Mouse (Mus musculus): Measurements from ENCODE around the gene Stx8. TPM values are rescaled to one million over a fixed set of nuclear protein-coding genes. Genes with fewer than 3 reads are reported as not detected.

The Stx8 gene
- polyA plus RNA-seq, 1 experiment from 2014 or later = 60.6 TPM

DNA sequence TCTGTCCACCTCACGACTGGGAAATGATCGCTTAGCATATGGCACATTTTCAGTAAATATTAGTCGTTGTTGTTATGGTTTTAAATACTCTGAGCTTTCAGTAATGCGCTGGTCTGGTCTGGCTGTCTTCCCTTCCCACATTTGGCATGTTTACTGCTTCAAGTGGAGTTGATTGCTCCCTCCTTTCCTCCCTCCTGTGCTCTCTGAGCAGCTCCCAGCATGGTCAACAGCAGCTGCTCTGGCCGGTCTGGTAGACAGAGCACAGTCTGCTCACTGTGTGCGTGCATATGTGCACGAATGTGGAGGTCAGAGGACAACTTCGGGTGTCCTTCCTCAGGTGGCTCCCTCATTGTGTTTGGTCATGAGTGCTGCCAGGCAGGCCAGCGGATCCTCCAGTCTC lies 120.2 kb downstream of the Stx8 start:
- Histone ChIP-seq H3K9me3 (replicated peaks) (no peaks in the 10 kb centered on the region), H3K27me3 (no peaks in the 10 kb centered on the region), H3K4me3 (replicated peaks) (no peak overlapping the region), H3K4me1 (peaks cover 18% of the 10 kb centered on the region), H3K27ac (replicated peaks) (no peak overlapping the region), H3K36me3 (no peaks in the 10 kb centered on the region), H3K9ac (no peak overlapping the region), H3K4me2 (replicated peaks) (no peak overlapping the region)
- WGBS = 78% methylated on average over 9 of the region's 9 CpGs
- ATAC-seq (ENCODE audit: insufficient number of reproducible peaks, low FRiP score, low TSS enrichment, low read depth) = no peak; the same call in 1 of the 2 replicates

GRCm38 (mm10) chr11:68089426-68089825 lies 123.4 kb downstream of the Stx8 start:
- ATAC-seq (ENCODE audit: insufficient number of reproducible peaks, low FRiP score, low TSS enrichment, low read depth) = no peak
- 0 out of 2 replicates have a peak overlapping the region, but pooled peaks have one; percentile 5 for H3K27ac ChIP-seq (replicated peaks)
- H3K4me1 ChIP-seq = peaks cover 14% of the 10 kb centered on the region
- H3K9ac ChIP-seq = no peak overlapping the region
- H3K27me3 ChIP-seq = no peaks in the 10 kb centered on the region
- no peaks in the 10 kb centered on the region for H3K36me3 ChIP-seq
- no peak overlapping the region for H3K4me3 ChIP-seq (replicated peaks)
- peak overlapping the region; percentile 2; the same call in 1 of the 2 replicates for H3K4me2 ChIP-seq (replicated peaks)
- H3K9me3 ChIP-seq (replicated peaks) = no peaks in the 10 kb centered on the region
- 28% methylated on average over 9 of the region's 9 CpGs for WGBS

DNA sequence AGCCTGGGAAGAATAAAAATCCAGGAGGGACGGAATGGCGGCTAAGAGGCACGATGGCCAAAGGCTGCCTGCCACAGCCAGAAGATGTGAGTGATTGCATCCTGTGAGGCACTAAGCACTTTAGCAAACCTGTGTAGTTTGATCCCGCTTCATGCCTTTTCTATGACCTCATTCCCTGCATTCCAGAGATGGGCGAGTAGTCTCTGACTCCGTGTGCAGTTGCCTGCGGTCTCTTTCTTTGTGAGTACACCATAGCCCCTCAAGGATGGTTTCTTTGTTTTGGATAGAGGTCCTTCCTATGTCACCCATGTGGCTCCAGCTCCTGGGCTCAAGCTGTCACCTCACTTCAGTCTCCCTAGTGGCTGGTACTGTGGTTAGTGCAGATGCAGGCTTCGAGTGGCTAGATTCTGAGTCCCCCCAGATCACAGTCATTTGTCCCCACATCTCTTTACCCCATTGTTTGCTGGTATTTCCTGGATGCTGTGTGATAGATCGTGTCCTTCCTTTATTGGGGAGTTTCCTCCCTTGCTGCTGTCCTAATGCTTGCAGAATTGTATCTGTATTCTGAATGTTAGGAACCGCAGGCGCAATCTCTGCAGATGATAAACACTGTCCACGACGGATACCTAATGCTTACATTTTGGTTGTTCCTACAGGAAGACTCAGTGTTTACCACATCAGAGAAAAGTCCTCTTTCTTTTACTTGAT lies 124.0 kb downstream of the Stx8 start:
- Histone ChIP-seq H3K4me2 (replicated peaks) (peak overlapping the region; percentile 2; the same call in 1 of the 2 replicates), H3K36me3 (no peaks in the 10 kb centered on the region), H3K4me3 (replicated peaks) (no peak overlapping the region), H3K27ac (replicated peaks) (0 out of 2 replicates have a peak overlapping the region, but pooled peaks have one; percentile 5), H3K9ac (no peak overlapping the region), H3K27me3 (no peaks in the 10 kb centered on the region), H3K9me3 (replicated peaks) (no peaks in the 10 kb centered on the region), H3K4me1 (peaks cover 14% of the 10 kb centered on the region)
- 36% methylated on average over 13 of the region's 13 CpGs for WGBS
- no peak for ATAC-seq (ENCODE audit: insufficient number of reproducible peaks, low FRiP score, low TSS enrichment, low read depth)

- H3K4me1 ChIP-seq = peaks cover 11% of the 10 kb centered on the region
- no peak overlapping the region for H3K4me2 ChIP-seq (replicated peaks)
- no peak overlapping the region for H3K4me3 ChIP-seq (replicated peaks)
- H3K9ac ChIP-seq = no peak overlapping the region
- H3K27me3 ChIP-seq = no peaks in the 10 kb centered on the region
- no peak for ATAC-seq (ENCODE audit: insufficient number of reproducible peaks, low FRiP score, low TSS enrichment, low read depth)
- 50% methylated on average over 3 of the region's 3 CpGs for WGBS
- H3K9me3 ChIP-seq (replicated peaks) = no peaks in the 10 kb centered on the region
- H3K27ac ChIP-seq (replicated peaks) = no peak overlapping the region
- H3K36me3 ChIP-seq = no peaks in the 10 kb centered on the region
Measured at GRCm38 (mm10) chr11:68091975-68092759, 126.2 kb downstream of the Stx8 start.

- no peak for ATAC-seq (ENCODE audit: insufficient number of reproducible peaks, low FRiP score, low TSS enrichment, low read depth)
- WGBS = 91% methylated on average over 1 of the region's 1 CpGs
Measured at GRCm38 (mm10) chr11:68101598-68101997, 135.6 kb downstream of the Stx8 start.

GRCm38 (mm10) chr11:68103480-68103879 lies 137.5 kb downstream of the Stx8 start:
- Histone ChIP-seq H3K27me3 (no peaks in the 10 kb centered on the region), H3K27ac (replicated peaks) (no peak overlapping the region), H3K4me3 (replicated peaks) (no peak overlapping the region), H3K4me2 (replicated peaks) (no peak overlapping the region), H3K36me3 (no peaks in the 10 kb centered on the region), H3K9me3 (replicated peaks) (no peaks in the 10 kb centered on the region), H3K4me1 (no peaks in the 10 kb centered on the region), H3K9ac (no peak overlapping the region)
- 82% methylated on average over 4 of the region's 4 CpGs for WGBS
- ATAC-seq (ENCODE audit: insufficient number of reproducible peaks, low FRiP score, low TSS enrichment, low read depth) = no peak

More at GRCm38 (mm10) chr11:68101598-68101997, 135.6 kb downstream of the Stx8 start:
- no peaks in the 10 kb centered on the region for H3K36me3 ChIP-seq
- H3K4me3 ChIP-seq (replicated peaks) = no peak overlapping the region
- H3K9me3 ChIP-seq (replicated peaks) = no peaks in the 10 kb centered on the region
- no peaks in the 10 kb centered on the region for H3K4me1 ChIP-seq
- no peak overlapping the region for H3K4me2 ChIP-seq (replicated peaks)
- H3K27me3 ChIP-seq = no peaks in the 10 kb centered on the region
- H3K9ac ChIP-seq = no peak overlapping the region
- H3K27ac ChIP-seq (replicated peaks) = no peak overlapping the region

DNA sequence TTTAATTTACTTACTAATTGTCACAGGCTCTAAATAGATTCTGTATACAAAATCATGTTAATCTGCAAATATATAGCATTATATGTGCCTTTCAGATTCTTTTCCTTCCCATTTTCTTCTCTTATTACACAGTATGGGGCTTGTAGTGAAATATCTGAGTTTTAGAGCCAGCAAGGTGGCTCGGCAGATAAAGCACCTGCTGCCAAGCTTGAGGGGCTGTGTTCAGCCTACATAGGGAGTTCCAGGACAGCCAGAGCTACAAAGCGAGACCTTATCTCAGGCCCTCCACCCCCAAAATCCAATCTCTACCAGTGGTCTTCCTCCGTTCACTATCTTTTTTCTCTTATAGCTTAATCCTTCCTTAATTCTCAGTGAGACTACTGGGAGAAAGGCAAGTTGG lies 140.1 kb downstream of the Stx8 start:
- Histone ChIP-seq H3K4me1 (no peaks in the 10 kb centered on the region), H3K4me3 (replicated peaks) (no peak overlapping the region), H3K36me3 (no peaks in the 10 kb centered on the region), H3K27ac (replicated peaks) (no peak overlapping the region), H3K27me3 (no peaks in the 10 kb centered on the region), H3K9me3 (replicated peaks) (no peaks in the 10 kb centered on the region), H3K9ac (no peak overlapping the region), H3K4me2 (replicated peaks) (no peak overlapping the region)
- no peak for ATAC-seq (ENCODE audit: insufficient number of reproducible peaks, low FRiP score, low TSS enrichment, low read depth)
- 79% methylated on average over 3 of the region's 3 CpGs for WGBS

GRCm38 (mm10) chr11:68113454-68114100 lies 147.6 kb downstream of the Stx8 start:
- H3K4me2 ChIP-seq (replicated peaks) = no peak overlapping the region
- no peak overlapping the region for H3K9ac ChIP-seq
- no peaks in the 10 kb centered on the region for H3K4me1 ChIP-seq
- 56% methylated on average over 11 of the region's 11 CpGs for WGBS
- H3K36me3 ChIP-seq = no peaks in the 10 kb centered on the region
- no peaks in the 10 kb centered on the region for H3K9me3 ChIP-seq (replicated peaks)
- H3K27me3 ChIP-seq = no peaks in the 10 kb centered on the region
- no peak overlapping the region for H3K4me3 ChIP-seq (replicated peaks)
- H3K27ac ChIP-seq (replicated peaks) = no peak overlapping the region
- ATAC-seq (ENCODE audit: insufficient number of reproducible peaks, low FRiP score, low TSS enrichment, low read depth) = no peak

GRCm38 (mm10) chr11:68114202-68114601 lies 148.2 kb downstream of the Stx8 start:
- Histone ChIP-seq H3K36me3 (no peaks in the 10 kb centered on the region), H3K4me3 (replicated peaks) (no peak overlapping the region), H3K4me2 (replicated peaks) (no peak overlapping the region), H3K27ac (replicated peaks) (no peak overlapping the region), H3K4me1 (no peaks in the 10 kb centered on the region), H3K9ac (no peak overlapping the region), H3K9me3 (replicated peaks) (no peaks in the 10 kb centered on the region), H3K27me3 (no peaks in the 10 kb centered on the region)
- 42% methylated on average over 6 of the region's 6 CpGs for WGBS
- no peak for ATAC-seq (ENCODE audit: insufficient number of reproducible peaks, low FRiP score, low TSS enrichment, low read depth)

DNA sequence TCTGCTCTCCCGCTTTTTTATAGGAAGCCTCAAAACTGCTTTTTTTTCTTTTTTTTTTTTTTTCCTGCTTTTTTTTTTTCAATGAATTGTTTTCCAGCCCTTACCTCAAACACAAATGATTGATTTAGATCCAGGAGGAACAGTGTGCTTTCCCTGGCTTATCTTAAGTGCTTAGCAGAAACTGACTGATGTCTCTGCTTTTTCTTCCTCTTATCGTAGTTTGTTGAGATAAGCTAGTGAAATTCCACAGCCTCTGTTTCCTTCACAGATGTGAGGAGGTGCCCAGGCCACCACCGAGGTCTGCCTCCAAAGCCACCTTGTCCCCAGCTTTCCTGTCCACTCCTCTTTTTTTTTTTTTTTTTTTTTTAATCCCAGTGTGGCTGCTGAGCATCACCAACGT lies 150.2 kb downstream of the Stx8 start:
- Histone ChIP-seq H3K4me1 (peaks cover 5% of the 10 kb centered on the region), H3K36me3 (no peaks in the 10 kb centered on the region), H3K9me3 (replicated peaks) (no peaks in the 10 kb centered on the region), H3K27me3 (no peaks in the 10 kb centered on the region), H3K27ac (replicated peaks) (no peak overlapping the region), H3K4me3 (replicated peaks) (no peak overlapping the region), H3K9ac (no peak overlapping the region), H3K4me2 (replicated peaks) (no peak overlapping the region)
- WGBS = 66% methylated on average over 4 of the region's 4 CpGs
- ATAC-seq (ENCODE audit: insufficient number of reproducible peaks, low FRiP score, low TSS enrichment, low read depth) = no peak

- H3K4me3 ChIP-seq (replicated peaks) = no peak overlapping the region
- H3K4me2 ChIP-seq (replicated peaks) = no peak overlapping the region
- H3K9me3 ChIP-seq (replicated peaks) = no peaks in the 10 kb centered on the region
- no peaks in the 10 kb centered on the region for H3K27me3 ChIP-seq
- ATAC-seq (ENCODE audit: insufficient number of reproducible peaks, low FRiP score, low TSS enrichment, low read depth) = no peak
- H3K27ac ChIP-seq (replicated peaks) = no peak overlapping the region
- 88% methylated on average over 10 of the region's 10 CpGs for WGBS
- H3K9ac ChIP-seq = no peak overlapping the region
- H3K4me1 ChIP-seq = peaks cover 14% of the 10 kb centered on the region
- no peaks in the 10 kb centered on the region for H3K36me3 ChIP-seq
Measured at GRCm38 (mm10) chr11:68117878-68118660, 152.1 kb downstream of the Stx8 start.

Measured in embryonic facial prominence, embryonic 15.5 days (tissue).